Mouse (Mus musculus): ENCODE measurements around the gene Acer1.

Gene Acer1

GRCm38 (mm10) chr17:56982013-56982412 lies at the start of gene Acer1:
Gene Acer1, minus strand, starts transcription at chr17:56982126.
- no peak for DNase-seq (ENCODE audit: low spot score)

DNA sequence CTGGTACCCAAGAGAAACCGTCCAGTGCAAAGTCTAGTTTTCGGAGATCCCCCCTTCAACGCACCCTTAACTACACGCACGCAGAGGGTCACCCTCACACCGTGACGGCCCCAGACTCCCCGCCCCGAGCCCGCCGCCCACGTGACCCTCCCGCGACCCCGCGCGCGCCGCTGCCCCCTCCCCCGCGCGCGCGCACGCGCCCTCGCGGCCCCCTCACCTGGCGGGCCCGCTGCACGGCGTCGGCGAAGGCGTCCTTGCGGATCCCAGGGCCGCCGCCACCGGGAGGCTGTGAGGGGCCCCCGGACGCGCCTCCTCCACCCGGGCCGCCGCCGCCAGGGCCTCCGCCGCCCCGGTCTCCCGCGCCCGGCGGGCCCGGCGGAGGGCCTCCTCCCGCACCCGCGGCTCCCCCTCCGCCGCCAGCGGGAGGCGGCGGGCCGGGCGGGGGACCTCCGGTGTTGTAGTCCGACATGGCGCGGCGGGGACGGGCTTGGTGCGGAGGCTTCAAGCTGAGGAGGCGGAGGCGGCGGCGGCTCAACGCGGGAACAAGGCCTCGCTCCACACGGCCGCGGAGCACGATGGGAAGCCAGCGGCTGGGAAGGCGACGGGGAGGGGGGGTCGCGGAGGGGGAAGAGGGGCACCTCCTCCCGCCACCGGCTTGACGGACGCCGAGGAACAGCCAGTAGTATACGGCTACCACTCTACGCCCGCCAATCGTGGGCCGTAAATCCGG lies 49.2 kb upstream of the Acer1 start, which contains the start of gene Khsrp:
TSS of gene Khsrp (minus strand) at position 592 of the 730 bp plus-strand sequence.
- peak; percentile 52 for DNase-seq (ENCODE audit: low spot score)

DNA sequence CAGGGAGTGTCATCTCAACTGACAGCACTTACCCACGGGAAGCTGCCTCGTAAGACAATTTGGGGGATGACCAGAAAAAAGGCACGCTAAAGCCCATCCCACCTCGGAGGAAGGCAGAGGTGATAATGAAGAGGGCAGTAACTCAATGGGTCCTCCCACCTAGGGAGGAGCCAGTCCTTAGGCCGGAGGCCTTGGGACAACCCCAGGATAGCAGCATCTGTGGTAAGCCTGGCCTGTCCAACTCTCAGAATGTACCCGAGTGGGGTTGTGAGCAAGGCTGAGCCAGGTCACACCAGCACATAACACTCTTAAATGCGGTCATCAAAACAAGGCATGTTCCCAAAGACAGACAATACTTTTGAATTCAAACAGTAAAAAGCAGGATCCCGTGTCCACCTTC lies 47.8 kb upstream of the Acer1 start:
- DNase-seq (ENCODE audit: low spot score) = peak; percentile 56

DNA sequence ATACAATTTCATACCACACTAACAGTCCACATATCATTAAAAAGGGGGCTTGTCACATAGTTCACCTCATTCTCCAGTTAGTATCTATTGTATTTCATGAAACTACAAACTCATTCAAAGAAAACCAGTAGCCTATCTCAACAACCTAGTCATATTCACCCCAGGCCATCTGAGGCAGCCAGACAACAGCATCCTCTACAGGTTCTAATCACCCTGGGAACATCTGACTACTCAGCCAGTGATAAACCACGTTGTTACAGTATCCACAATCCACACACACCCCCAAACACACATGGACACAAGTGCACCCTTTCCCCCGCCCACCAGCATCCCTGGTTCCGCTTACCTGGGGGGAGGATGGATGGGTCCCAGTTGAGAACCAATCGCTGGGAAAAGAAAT lies 45.5 kb upstream of the Acer1 start:
- DNase-seq (ENCODE audit: low spot score) = no peak

DNA sequence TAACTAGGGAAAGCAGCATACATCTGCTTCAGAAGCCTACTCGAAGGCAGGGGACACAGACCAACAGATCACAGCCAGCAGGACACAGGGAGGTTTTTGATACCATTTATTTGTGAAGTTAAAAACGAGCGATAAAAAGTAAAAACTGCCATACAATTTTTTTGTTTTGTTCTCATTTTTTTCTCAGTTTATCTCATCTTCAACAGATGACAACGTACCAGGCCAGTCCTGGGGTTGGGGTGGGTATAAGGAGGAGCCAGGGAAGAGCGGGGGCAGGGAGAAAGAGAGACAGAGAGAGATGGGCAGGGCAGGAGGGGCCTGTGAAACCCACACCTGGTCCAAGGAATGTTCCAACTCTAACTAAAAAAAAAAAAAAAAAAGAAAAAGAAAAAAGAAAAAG lies 39.0 kb upstream of the Acer1 start:
- DNase-seq (ENCODE audit: low spot score) = no peak

DNA sequence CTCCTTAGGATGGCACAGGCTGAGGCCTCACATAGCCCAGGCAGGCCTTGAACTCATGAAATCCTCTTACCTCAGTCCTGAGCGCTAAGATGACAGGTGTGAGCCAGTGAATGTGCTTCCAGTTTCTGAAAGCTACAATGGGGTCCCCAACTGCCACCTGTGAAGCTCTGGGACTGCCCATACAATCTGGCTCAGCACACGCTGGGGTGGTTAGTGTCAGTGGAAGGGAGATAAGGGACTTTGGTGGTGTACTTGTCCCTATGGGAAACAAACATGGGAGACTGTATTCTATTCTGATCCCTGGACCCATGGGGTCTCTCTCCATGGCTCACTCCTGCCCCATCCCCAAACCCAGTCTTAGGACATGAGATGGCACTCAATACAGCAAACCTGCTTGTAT lies 37.8 kb upstream of the Acer1 start:
- DNase-seq (ENCODE audit: low spot score) = no peak

DNA sequence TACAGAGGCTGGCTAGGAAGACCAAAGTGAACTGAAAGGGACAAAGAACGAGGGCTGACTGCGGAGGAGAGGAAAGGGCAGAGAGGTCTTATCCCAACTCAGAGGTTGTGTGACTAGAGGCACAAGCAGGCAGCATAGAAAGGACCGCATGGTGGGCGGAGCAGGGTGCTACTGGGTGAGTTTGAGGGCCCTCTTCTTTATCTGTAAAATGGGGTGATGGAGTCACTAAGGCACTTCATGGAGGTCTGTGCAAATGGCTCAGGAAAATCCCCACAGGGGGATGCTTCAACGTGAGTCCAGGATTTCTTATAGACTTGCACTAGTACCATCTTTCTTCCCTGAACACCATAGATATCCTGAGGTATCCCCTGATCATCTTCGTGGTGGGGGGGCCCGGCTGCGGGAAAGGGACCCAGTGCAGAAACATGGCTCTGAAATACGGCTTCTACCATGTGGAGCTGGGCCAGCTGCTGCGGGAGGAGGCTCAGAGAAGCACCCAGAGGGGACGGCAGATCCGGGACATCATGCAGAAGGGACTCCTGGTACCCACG lies 30.4 kb upstream of the Acer1 start:
- DNase-seq (ENCODE audit: low spot score) = no peak

GRCm38 (mm10) chr17:57011236-57012141 lies 29.6 kb upstream of the Acer1 start, which contains the start of the genes Gtf2f1 and Gm17949:
Gene Gtf2f1, minus strand, starts transcription at chr17:57011288.
Gene Gm17949, plus strand, starts transcription at chr17:57011469.
- peak; percentile 100 for DNase-seq (ENCODE audit: low spot score)

DNA sequence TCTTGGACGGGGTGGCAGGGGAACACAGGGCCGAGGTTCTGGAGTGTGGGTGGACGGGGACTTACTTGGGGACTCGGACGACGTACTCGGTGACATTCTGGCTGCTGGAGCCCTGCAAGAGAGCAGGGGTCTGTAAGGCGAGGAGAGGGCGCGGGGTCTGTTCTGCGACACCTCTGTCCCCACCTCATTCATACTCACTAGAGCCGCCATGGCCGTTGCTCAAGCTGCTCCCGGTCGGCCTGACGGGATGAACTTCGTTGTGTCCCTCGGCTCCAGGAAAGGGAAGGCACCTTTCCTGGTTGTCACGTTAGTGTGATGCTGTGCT lies 28.9 kb upstream of the Acer1 start:
- DNase-seq (ENCODE audit: low spot score) = no peak

DNA sequence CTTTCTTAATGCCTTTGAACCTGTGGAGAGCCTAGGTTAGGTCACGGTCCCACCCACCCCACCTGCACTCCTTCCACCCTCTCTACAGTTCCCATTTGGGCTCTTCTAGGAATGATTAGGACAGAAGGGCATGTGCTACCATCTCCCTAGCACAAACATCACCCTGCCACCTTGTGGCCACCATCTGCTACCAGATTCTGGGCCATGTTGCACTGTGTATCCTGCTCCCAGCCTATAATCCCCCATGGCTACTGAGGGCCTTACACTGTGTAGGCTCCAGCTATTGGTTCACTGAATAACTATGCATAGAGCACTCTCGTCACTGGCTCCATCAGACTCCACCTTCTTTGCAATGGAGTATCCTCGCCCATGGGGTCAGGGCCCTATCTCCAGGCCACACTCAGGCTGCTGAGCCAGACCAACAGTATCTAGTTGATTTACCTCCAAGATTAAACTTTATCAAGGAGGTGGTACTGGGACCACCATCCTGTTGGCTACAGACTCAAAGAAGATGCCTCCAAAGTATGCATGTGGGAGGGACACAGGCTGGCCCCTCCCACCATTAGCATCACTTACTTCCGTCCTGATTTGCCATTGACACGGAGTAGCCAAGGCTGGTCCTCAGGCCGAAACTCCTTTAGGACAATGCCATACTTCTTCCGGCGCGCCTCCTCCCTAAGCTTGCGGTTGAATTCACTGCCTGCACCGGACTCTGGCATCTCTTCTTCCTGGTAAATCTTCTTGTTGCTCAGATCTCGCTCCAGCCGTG lies 25.4 kb upstream of the Acer1 start:
- peak; percentile 73 for DNase-seq (ENCODE audit: low spot score)

DNA sequence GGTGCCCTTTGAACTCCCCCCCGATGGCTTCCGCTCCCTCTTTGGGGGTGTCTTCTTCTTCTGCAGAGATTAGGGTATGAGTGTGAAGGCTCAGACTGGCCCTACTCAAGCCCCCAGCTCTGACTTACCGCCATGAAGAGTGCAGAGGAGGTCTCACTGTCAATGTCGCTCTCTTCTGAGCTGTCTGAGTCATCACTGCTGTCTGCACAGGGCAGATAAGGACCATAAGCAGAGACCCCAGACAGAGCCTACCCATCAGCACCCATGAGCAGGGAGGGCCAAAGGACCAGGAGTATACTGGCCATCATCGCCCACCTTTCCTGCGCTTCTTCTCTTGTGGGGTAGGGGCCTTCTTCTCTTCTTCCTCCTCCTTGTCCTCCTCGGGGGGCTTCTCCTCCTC lies 22.1 kb upstream of the Acer1 start:
- no peak for DNase-seq (ENCODE audit: low spot score)

DNA sequence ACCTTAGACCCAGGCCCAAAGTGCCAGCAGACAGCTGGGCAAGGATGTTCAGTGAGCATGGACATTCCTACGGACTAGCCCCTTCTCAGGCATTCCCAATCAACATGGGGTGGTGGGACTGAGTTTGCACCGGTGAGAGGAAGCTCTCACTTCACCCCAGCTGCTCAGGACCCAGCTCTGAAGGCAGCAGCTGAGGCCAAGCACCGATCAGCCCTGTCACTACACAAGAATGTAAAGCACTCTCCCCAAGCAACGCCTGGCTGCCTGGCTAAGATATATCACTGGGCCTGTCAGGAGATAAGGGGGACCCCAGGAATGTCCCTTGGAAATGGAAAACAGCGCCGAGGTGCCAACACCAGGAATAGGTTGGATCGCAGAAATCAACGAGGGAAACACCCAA lies 19.3 kb upstream of the Acer1 start:
- DNase-seq (ENCODE audit: low spot score) = no peak

- DNase-seq (ENCODE audit: low spot score) = no peak
These were observed 18.2 kb upstream of the Acer1 start, which contains the start of gene Pspn for GRCm38 (mm10) chr17:56999968-57000609. Gene Pspn, minus strand, starts transcription at chr17:57000018.

DNA sequence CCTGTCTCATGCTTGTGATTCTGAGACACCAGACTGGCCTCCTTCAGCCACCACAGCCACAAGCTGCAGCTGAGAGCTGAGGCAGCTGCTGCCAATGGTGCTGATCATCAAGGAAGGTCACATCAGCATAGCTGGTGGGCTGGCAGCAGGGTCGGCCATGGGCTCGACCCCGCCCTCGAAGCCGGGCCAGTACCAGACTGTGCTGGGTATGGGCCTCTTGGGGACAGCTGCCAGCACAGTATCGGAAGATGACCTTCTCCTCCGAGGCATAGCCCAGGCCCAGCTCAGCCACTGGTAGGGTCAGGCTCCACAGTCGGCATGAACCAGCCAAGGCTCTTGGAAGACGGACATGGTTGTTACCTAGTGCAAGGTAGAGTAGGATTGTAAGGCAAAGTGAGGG lies 17.5 kb upstream of the Acer1 start:
- DNase-seq (ENCODE audit: low spot score) = no peak

GRCm38 (mm10) chr17:56997029-56997667 lies 15.2 kb upstream of the Acer1 start, which contains the start of gene Alkbh7:
Gene Alkbh7, plus strand, starts transcription at chr17:56997339.
- peak; percentile 99 for DNase-seq (ENCODE audit: low spot score)

DNA sequence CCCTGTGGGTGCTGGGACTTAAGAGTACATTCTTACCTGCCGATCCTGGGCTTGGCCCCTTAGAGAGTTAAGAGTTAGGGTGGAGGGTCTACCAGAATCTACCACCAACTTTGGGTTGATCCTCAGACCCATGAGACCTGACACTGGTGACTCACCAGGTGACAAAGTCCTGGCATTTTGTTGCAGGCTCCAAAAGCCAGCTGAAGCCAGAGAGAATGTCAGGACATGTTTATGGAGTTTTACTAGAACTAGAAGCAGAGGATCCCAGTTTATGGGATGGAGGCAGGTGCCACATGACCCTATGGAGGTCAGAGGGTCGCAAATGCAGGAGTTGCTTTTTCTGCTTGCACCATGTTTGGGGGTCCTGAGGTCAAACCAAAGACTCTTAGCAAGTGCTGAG lies 14.6 kb upstream of the Acer1 start:
- no peak for DNase-seq (ENCODE audit: low spot score)

DNA sequence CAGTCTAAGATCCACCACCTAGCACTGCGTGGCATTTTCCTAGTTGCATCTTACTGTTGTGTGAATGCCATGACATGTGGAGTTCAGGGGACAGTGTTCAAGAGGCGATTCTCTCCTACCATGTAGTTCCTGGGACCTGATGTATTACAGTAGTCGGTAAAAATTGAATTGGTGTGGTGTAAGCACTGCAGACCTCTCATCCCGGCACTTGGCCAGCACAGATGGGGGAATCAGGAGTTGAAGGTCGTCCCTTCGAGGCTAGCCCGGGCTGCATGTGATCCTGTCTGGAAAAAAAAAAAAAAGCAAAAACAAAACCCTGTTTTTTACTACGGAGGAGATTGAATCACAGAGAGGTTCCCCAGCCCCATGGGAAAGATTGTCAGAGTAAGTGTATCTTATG lies 13.1 kb upstream of the Acer1 start:
- no peak for DNase-seq (ENCODE audit: low spot score)

- DNase-seq (ENCODE audit: low spot score) = no peak
These were observed 9.0 kb upstream of the Acer1 start for GRCm38 (mm10) chr17:56990966-56991365.

GRCm38 (mm10) chr17:56990115-56990746 lies 8.3 kb upstream of the Acer1 start, which contains the start of gene Clpp:
Gene Clpp, plus strand, starts transcription at chr17:56990305.
- DNase-seq (ENCODE audit: low spot score) = peak; percentile 97

GRCm38 (mm10) chr17:56989467-56990114 lies 7.7 kb upstream of the Acer1 start:
- peak; percentile 89 for DNase-seq (ENCODE audit: low spot score)
